Mouse (Mus musculus): Measurements from ENCODE around the gene Hs6st2. TPM values are rescaled to one million over a fixed set of nuclear protein-coding genes. Genes with fewer than 3 reads are reported as not detected.

Gene Hs6st2
- polyA plus RNA-seq, 1 experiment = 9.9 TPM

DNA sequence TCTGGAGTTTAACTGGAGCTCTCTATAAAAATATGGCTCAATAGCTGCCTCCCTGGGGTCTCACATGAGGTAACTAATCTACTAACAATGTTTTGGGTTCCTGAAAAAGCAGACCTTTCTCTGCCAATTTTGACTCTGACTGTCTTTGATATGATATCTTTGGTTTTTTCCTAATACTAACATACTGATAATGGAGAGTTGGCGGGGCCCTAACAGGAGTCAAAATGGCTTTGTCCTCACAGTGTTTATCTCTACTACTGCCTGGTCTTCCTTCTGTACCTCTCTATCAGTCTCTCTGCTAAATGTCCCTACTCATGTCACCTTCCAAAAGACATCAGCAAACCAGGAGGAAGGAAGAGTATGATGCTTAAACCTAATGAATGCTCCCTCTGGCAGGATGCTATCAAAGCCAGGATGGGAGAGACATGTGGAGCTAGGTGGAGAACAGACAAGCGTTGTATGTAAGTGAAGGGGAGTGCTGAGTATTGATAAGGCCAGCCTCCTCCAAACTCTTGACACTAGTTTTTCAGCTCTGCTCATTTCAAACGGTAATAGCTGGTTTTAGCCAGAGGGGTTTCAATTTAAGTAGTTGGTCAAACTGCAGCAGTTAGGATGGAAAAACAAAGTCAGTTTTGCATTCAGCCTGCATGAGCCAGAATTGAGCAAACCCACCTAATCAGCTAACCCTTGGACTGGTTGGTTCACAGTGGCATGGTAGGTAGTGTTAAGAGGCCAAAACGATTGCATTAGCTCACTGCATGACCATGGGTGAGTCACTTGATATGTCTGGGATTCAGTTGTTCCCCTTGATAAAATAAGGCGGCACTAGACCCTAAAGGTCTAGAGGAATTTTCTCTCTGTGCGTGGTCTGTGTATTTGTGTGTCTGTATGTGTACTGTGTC, 4.6 kb upstream of the Hs6st2 start:
- Histone ChIP-seq H3K36me3 (ENCODE audit: control insufficient read depth, insufficient read depth, low read length, poor library complexity, severe bottlenecking) (no peaks in the 10 kb centered on the region), H3K9me3 (replicated peaks; ENCODE audit: control insufficient read depth, insufficient read depth, low read length, poor library complexity, severe bottlenecking) (no peaks in the 10 kb centered on the region), H3K4me1 (ENCODE audit: control insufficient read depth, insufficient read depth, low read length) (no peaks in the 10 kb centered on the region), H3K27me3 (ENCODE audit: control insufficient read depth, insufficient read depth, low read length, poor library complexity, severe bottlenecking) (no peaks in the 10 kb centered on the region; the same call in 1 of the 2 replicates), H3K9ac (ENCODE audit: low read depth, poor library complexity, severe bottlenecking) (no peak overlapping the region), H3K27ac (ENCODE audit: insufficient read depth, low read length) (no peak overlapping the region), H3K4me3 (ENCODE audit: low read depth, low read length) (no peak overlapping the region)
- TF ChIP-seq POLR2A (IDR thresholded peaks at IDR 0.05; ENCODE audit: insufficient read depth, low read length) = no peak
- TF ChIP-seq EP300 (IDR thresholded peaks at IDR 0.05; ENCODE audit: insufficient read depth, low read depth, low read length) = no peak
- no peak for TF ChIP-seq CTCF (IDR thresholded peaks at IDR 0.05; ENCODE audit: low read depth, low read length)

DNA sequence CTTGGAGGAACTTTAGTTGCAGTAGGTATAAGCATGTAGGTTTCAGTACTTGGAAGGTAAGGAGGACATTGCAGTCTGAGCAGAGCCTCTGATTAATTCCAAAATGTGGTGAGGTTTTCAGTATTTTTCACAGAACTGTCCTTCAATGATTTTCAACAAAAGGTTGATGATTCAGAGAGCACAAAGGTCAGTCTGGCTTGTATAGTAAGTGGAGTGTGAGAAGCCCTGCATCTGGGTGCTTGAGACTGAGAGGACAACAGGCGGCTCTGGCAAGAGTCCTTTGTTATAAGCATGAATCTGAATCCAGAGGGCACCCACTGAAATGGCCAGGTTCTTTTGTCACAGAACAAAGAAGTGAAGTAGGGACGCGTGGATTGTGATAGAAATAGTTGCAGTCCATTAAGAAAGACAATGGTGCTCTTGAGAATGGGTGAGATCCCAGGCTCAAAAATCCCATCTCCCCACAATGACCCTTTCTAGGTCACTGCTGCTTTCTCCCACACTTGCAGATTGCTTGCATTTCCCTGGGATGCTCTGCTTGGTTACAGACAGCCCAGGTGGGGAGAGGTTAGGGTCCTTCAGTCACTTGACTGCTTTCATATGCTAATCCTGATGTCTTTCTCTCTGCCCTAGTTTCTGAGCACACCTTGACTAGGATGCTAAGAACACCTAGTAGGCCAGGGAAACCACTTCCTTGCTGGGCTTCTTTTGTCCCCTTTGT, 2.8 kb upstream of the Hs6st2 start:
- TF ChIP-seq EP300 (IDR thresholded peaks at IDR 0.05; ENCODE audit: insufficient read depth, low read depth, low read length) = peak; percentile 86
- TF ChIP-seq POLR2A (IDR thresholded peaks at IDR 0.05; ENCODE audit: insufficient read depth, low read length) = no peak
- Histone ChIP-seq H3K27me3 (ENCODE audit: control insufficient read depth, insufficient read depth, low read length, poor library complexity, severe bottlenecking) (no peaks in the 10 kb centered on the region; the same call in 1 of the 2 replicates), H3K9ac (ENCODE audit: low read depth, poor library complexity, severe bottlenecking) (no peak overlapping the region), H3K36me3 (ENCODE audit: control insufficient read depth, insufficient read depth, low read length, poor library complexity, severe bottlenecking) (no peaks in the 10 kb centered on the region), H3K4me3 (ENCODE audit: low read depth, low read length) (no peak overlapping the region), H3K27ac (ENCODE audit: insufficient read depth, low read length) (no peak overlapping the region), H3K9me3 (replicated peaks; ENCODE audit: control insufficient read depth, insufficient read depth, low read length, poor library complexity, severe bottlenecking) (no peaks in the 10 kb centered on the region), H3K4me1 (ENCODE audit: control insufficient read depth, insufficient read depth, low read length) (no peaks in the 10 kb centered on the region)

DNA sequence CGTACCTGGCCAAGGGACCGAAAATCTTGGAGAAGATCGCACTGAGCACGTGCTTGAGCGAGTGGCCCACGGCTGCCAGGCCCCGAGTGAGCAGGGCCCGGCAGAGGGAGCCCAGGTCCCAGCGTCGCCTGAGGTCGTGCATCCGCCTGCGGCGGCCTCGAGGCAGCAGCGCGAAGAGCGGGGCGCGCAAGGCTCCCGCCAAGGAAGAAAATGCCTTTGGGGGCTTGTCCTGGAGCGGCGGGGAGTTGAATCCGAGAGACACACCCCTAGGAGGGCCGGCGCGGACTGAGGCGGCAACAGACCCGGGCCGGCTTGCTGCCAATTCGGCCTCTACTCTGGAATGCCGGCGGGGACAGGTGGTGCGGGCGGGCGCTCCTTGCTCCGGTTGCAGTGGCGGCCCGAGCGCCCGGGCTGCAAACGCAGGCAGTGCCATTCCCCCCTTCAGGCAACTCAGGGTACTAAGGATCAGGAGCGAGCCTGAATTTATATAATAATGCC, 437 bp downstream of the Hs6st2 start:
- no peak for TF ChIP-seq EP300 (IDR thresholded peaks at IDR 0.05; ENCODE audit: insufficient read depth, low read depth, low read length)
- no peak for TF ChIP-seq POLR2A (IDR thresholded peaks at IDR 0.05; ENCODE audit: insufficient read depth, low read length)
- TF ChIP-seq CTCF (IDR thresholded peaks at IDR 0.05; ENCODE audit: low read depth, low read length) = no peak
- Histone ChIP-seq H3K4me3 (ENCODE audit: low read depth, low read length) (peak overlapping the region; percentile 88), H3K9me3 (replicated peaks; ENCODE audit: control insufficient read depth, insufficient read depth, low read length, poor library complexity, severe bottlenecking) (no peaks in the 10 kb centered on the region), H3K27ac (ENCODE audit: insufficient read depth, low read length) (no peak overlapping the region), H3K4me1 (ENCODE audit: control insufficient read depth, insufficient read depth, low read length) (no peaks in the 10 kb centered on the region), H3K9ac (ENCODE audit: low read depth, poor library complexity, severe bottlenecking) (peak overlapping the region; percentile 90), H3K27me3 (ENCODE audit: control insufficient read depth, insufficient read depth, low read length, poor library complexity, severe bottlenecking) (peaks cover 2% of the 10 kb centered on the region), H3K36me3 (ENCODE audit: control insufficient read depth, insufficient read depth, low read length, poor library complexity, severe bottlenecking) (no peaks in the 10 kb centered on the region)

DNA sequence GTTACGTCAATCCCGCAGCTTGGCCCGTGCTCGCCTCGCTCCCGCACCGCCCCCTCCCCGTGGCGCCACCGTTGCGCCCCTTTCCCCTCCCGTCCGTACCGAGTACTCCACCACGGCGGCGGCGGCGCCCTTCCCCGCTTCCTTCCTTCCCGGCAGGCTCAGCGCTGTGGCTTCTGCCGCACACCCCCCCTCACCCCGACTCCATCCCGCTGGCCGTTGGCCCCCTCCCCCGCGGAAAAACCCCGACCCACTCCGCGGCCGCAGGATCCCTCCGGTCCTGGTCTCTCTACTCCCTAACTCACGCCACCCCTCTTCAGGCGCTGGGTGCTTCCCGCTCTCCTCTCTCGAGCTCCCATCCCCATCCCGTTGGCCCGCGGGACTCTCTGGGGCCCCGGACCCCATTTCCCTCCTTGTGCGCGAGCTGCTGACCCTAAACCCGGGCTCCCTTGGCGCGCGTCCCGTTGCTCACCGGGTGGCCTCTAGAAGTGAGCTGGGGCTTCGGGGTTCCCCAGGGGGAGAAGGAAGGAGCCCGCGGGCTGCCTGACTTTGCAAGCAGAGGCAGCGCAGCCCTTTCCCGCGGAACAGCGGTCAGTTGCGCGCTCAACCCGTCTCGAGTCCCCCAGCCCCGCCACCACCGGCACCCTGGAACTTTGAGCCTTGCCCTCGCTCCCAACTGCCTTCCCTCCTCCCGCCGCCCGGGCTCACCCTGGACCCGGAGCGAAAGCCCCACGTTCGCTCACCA, 1.1 kb downstream of the Hs6st2 start:
- TF ChIP-seq CTCF (IDR thresholded peaks at IDR 0.05; ENCODE audit: low read depth, low read length) (no peak), POLR2A (IDR thresholded peaks at IDR 0.05; ENCODE audit: insufficient read depth, low read length) (no peak), EP300 (IDR thresholded peaks at IDR 0.05; ENCODE audit: insufficient read depth, low read depth, low read length) (no peak)
- peak overlapping the region; percentile 88 for H3K4me3 ChIP-seq (ENCODE audit: low read depth, low read length)
- no peaks in the 10 kb centered on the region for H3K4me1 ChIP-seq (ENCODE audit: control insufficient read depth, insufficient read depth, low read length)
- no peaks in the 10 kb centered on the region for H3K9me3 ChIP-seq (replicated peaks; ENCODE audit: control insufficient read depth, insufficient read depth, low read length, poor library complexity, severe bottlenecking)
- no peaks in the 10 kb centered on the region for H3K36me3 ChIP-seq (ENCODE audit: control insufficient read depth, insufficient read depth, low read length, poor library complexity, severe bottlenecking)
- no peak overlapping the region for H3K27ac ChIP-seq (ENCODE audit: insufficient read depth, low read length)
- peak overlapping the region; percentile 90 for H3K9ac ChIP-seq (ENCODE audit: low read depth, poor library complexity, severe bottlenecking)
- peaks cover 2% of the 10 kb centered on the region for H3K27me3 ChIP-seq (ENCODE audit: control insufficient read depth, insufficient read depth, low read length, poor library complexity, severe bottlenecking)

DNA sequence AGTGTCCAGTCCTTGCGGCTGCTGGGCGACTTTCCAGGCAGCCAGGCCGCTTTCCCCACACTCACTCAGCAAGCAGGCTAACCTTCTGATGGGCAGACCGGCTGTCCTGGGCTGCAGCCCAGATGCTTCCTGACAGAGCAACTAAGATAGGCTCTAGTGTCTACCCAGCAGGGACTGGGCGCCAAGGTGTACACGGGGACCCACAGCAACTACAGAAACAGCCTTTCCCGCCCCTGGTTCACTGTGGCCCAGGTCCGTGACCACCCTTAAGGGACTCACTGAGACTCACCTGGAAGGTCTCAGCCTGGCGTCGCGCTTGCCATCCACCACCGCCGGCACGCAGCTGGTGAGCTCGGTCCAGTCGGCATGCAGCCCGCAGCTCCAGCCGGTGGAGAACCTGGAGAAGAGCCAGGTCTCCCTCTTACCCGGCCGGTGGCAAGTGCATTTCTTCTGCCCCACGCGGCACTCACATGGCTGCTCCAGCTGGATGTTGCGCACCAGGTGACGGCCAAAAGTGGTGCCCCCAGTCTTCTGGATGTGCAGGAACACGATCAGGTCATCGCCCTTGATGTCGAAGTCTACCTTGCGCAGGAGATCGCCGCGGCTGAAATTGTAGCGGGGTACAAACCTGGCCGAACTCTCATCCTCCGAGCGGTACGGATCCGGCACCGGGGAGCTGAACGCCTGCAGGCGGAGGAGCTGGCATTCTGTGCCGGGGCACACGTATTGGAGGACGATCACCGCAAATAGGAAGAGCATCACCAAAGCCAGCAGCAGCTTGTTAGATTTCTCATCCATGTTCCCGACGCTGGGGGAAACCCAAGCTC, 1.8 kb downstream of the Hs6st2 start:
- H3K4me3 ChIP-seq (ENCODE audit: low read depth, low read length) = peak overlapping the region; percentile 88
- H3K27me3 ChIP-seq (ENCODE audit: control insufficient read depth, insufficient read depth, low read length, poor library complexity, severe bottlenecking) = peaks cover 2% of the 10 kb centered on the region
- no peaks in the 10 kb centered on the region for H3K36me3 ChIP-seq (ENCODE audit: control insufficient read depth, insufficient read depth, low read length, poor library complexity, severe bottlenecking)
- H3K9ac ChIP-seq (ENCODE audit: low read depth, poor library complexity, severe bottlenecking) = peak overlapping the region; percentile 90
- TF ChIP-seq POLR2A (IDR thresholded peaks at IDR 0.05; ENCODE audit: insufficient read depth, low read length) (no peak), CTCF (IDR thresholded peaks at IDR 0.05; ENCODE audit: low read depth, low read length) (no peak), EP300 (IDR thresholded peaks at IDR 0.05; ENCODE audit: insufficient read depth, low read depth, low read length) (no peak)
- no peaks in the 10 kb centered on the region for H3K9me3 ChIP-seq (replicated peaks; ENCODE audit: control insufficient read depth, insufficient read depth, low read length, poor library complexity, severe bottlenecking)
- no peak overlapping the region for H3K27ac ChIP-seq (ENCODE audit: insufficient read depth, low read length)
- H3K4me1 ChIP-seq (ENCODE audit: control insufficient read depth, insufficient read depth, low read length) = no peaks in the 10 kb centered on the region

Measured in ES-Bruce4 (cell line).